Mouse (Mus musculus) MEL (cell line): ENCODE data around the gene Prdm16. TPM values are rescaled to one million over a fixed set of nuclear protein-coding genes. Genes with fewer than 3 reads are reported as not detected.
A peak's percentile ranks its signal among the peaks of the same experiment; 100 is the strongest.

Source experiments
- DNase-seq: peaks from one replicate; pipeline ENCODE4 v3.0.0; 2011; ENCODE audit warnings: low read depth, low spot score
- H3K27ac ChIP-seq: 2 replicates; pipeline ENCODE4 v1.5.1; 2012; ENCODE audit warnings: low read depth, mild to moderate bottlenecking, control low read depth, low read length, moderate library complexity; ENCODE audit not compliant: control insufficient read depth
- H3K27me3 ChIP-seq, 2 experiments: fragments of 150-350 bp in 1 of 2; sonication (generic) in 1 of 2; 2 replicates each; pipeline ENCODE4 v1.6.1; 2012; ENCODE audit warnings: low read length in 2 of 2, mild to moderate bottlenecking in 2 of 2, improper control_type of control experiment in 1 of 2, moderate library complexity in 1 of 2; ENCODE audit not compliant: insufficient read depth in 2 of 2, control insufficient read depth in 1 of 2
- H3K36me3 ChIP-seq, 2 experiments: 2 replicates each; pipeline ENCODE4 v1.6.1; 2012 to 2014; ENCODE audit warnings: low read length in 2 of 2, improper control_type of control experiment in 1 of 2, inconsistent platforms in 1 of 2, mild to moderate bottlenecking in 1 of 2; ENCODE audit not compliant: insufficient read depth in 2 of 2, control insufficient read depth in 1 of 2
- H3K4me1 ChIP-seq, 2 experiments: fragments of 150-350 bp in 1 of 2; sonication (generic) in 1 of 2; 2 replicates each; pipeline ENCODE4 v1.6.1; 2012; ENCODE audit warnings: low read length in 2 of 2, improper control_type of control experiment in 1 of 2, mild to moderate bottlenecking in 1 of 2; ENCODE audit not compliant: insufficient read depth in 2 of 2, control insufficient read depth in 1 of 2
- H3K4me3 ChIP-seq, 2 experiments: fragments of 150-350 bp in 1 of 2; sonication (generic) in 1 of 2; 2 replicates each; pipeline ENCODE4 v1.5.1; 2012; ENCODE audit warnings: low read depth in 2 of 2, low read length in 2 of 2, mild to moderate bottlenecking in 2 of 2, moderate library complexity in 2 of 2, control low read depth in 1 of 2, improper control_type of control experiment in 1 of 2; ENCODE audit not compliant: control insufficient read depth in 1 of 2, insufficient read depth in 1 of 2
- H3K79me2 ChIP-seq: 2 replicates; pipeline ENCODE4 v1.6.1; 2012; ENCODE audit warnings: mild to moderate bottlenecking, low read length, moderate library complexity; ENCODE audit not compliant: control insufficient read depth, poor library complexity, insufficient read depth
- H3K9ac ChIP-seq: 2 replicates; pipeline ENCODE4 v1.6.1; 2012; ENCODE audit warnings: low read depth, mild to moderate bottlenecking, control low read depth, low read length, moderate library complexity; ENCODE audit not compliant: control insufficient read depth, poor library complexity, severe bottlenecking
- H3K9me3 ChIP-seq: fragments of 150-350 bp; sonication (generic); replicated peaks from 2 replicates; pipeline ENCODE4 v1.6.1; 2012; ENCODE audit warnings: mild to moderate bottlenecking, low read length, improper control_type of control experiment, moderate library complexity; ENCODE audit not compliant: insufficient read depth
- BHLHE40 ChIP-seq: IDR thresholded peaks from 2 replicates; pipeline ENCODE4 v1.6.1; 2012; ENCODE audit warnings: low read depth, mild to moderate bottlenecking, inconsistent platforms, low read length, improper control_type of control experiment, borderline replicate concordance
- CHD1 ChIP-seq: IDR thresholded peaks from 2 replicates; pipeline ENCODE4 v1.6.1; 2012; ENCODE audit warnings: low read depth, mild to moderate bottlenecking, inconsistent platforms, low read length, improper control_type of control experiment
- CTCF ChIP-seq, 3 experiments: IDR thresholded peaks in 2 of 3; conservative IDR thresholded peaks in 1 of 3; 2 replicates each; pipeline ENCODE4 v1.5.1; 2011 to 2012; ENCODE audit warnings: low read length in 3 of 3, low read depth in 2 of 3, mild to moderate bottlenecking in 2 of 3, improper control_type of control experiment in 1 of 3, inconsistent platforms in 1 of 3, mixed read lengths in 1 of 3, moderate library complexity in 1 of 3; ENCODE audit not compliant: control insufficient read depth in 1 of 3, insufficient read depth in 1 of 3, poor library complexity in 1 of 3, severe bottlenecking in 1 of 3
- E2F4 ChIP-seq: IDR thresholded peaks from 2 replicates; pipeline ENCODE4 v1.6.1; 2011; ENCODE audit warnings: low read depth, low read length, improper control_type of control experiment, borderline replicate concordance
- EP300 ChIP-seq, 2 experiments: IDR thresholded peaks; 2 replicates each; pipeline ENCODE4 v1.6.1; 2011; ENCODE audit warnings: improper control_type of control experiment in 2 of 2, low read length in 2 of 2, low read depth in 1 of 2, mild to moderate bottlenecking in 1 of 2
- GATA1 ChIP-seq: IDR thresholded peaks from 2 replicates; pipeline ENCODE4 v1.6.1; 2011; ENCODE audit warnings: low read depth, low read length, improper control_type of control experiment
- HCFC1 ChIP-seq: IDR thresholded peaks from 2 replicates; pipeline ENCODE4 v1.6.1; 2012; ENCODE audit warnings: low read depth, mild to moderate bottlenecking, inconsistent platforms, low read length, improper control_type of control experiment, moderate library complexity
- JUND ChIP-seq: IDR thresholded peaks from 2 replicates; pipeline ENCODE4 v1.6.1; 2011; ENCODE audit warnings: low read depth, mild to moderate bottlenecking, improper control_type of control experiment, low read length
- MAFK ChIP-seq: IDR thresholded peaks from 2 replicates; pipeline ENCODE4 v1.6.1; 2011; ENCODE audit warnings: low read depth, mild to moderate bottlenecking, low read length, improper control_type of control experiment, borderline replicate concordance
- MAX ChIP-seq: IDR thresholded peaks from 2 replicates; pipeline ENCODE4 v1.6.1; 2011; ENCODE audit warnings: low read length, improper control_type of control experiment
- MAZ ChIP-seq: IDR thresholded peaks from 2 replicates; pipeline ENCODE4 v1.6.1; 2012; ENCODE audit warnings: low read depth, mild to moderate bottlenecking, inconsistent platforms, low read length, improper control_type of control experiment
- MYB ChIP-seq: IDR thresholded peaks from 2 replicates; pipeline ENCODE4 v1.6.1; 2011; ENCODE audit warnings: mild to moderate bottlenecking, low read depth, low read length, improper control_type of control experiment
- RAD21 ChIP-seq: IDR thresholded peaks from 2 replicates; pipeline ENCODE4 v1.6.1; 2011; ENCODE audit warnings: mild to moderate bottlenecking, low read depth, low read length, improper control_type of control experiment
- SMC3 ChIP-seq: IDR thresholded peaks from 2 replicates; pipeline ENCODE4 v1.6.1; 2011; ENCODE audit warnings: low read depth, low read length, improper control_type of control experiment
- TCF12 ChIP-seq: IDR thresholded peaks from 2 replicates; pipeline ENCODE4 v1.6.1; 2014; ENCODE audit warnings: low read depth, mild to moderate bottlenecking, inconsistent platforms, low read length, improper control_type of control experiment, moderate library complexity
- UBTF ChIP-seq: IDR thresholded peaks from 2 replicates; pipeline ENCODE4 v1.6.1; 2012; ENCODE audit warnings: low read depth, mild to moderate bottlenecking, inconsistent platforms, low read length, improper control_type of control experiment, moderate library complexity, borderline replicate concordance; ENCODE audit not compliant: insufficient read depth
- ZC3H11A ChIP-seq: IDR thresholded peaks from 2 replicates; pipeline ENCODE4 v1.6.1; 2012; ENCODE audit warnings: low read depth, mild to moderate bottlenecking, inconsistent platforms, low read length, improper control_type of control experiment
- ZKSCAN1 ChIP-seq: IDR thresholded peaks from 2 replicates; pipeline ENCODE4 v1.6.1; 2012; ENCODE audit warnings: low read depth, mild to moderate bottlenecking, inconsistent platforms, low read length, improper control_type of control experiment, moderate library complexity
- ZMIZ1 ChIP-seq: IDR thresholded peaks from 2 replicates; pipeline ENCODE4 v1.6.1; 2012; ENCODE audit warnings: low read depth, mild to moderate bottlenecking, inconsistent platforms, low read length, improper control_type of control experiment, moderate library complexity
- ZNF384 ChIP-seq: IDR thresholded peaks from 2 replicates; pipeline ENCODE4 v1.6.1; 2012; ENCODE audit warnings: low read depth, mild to moderate bottlenecking, inconsistent platforms, low read length, improper control_type of control experiment
- polyA plus RNA-seq, 2 experiments: library from polyadenylated mRNA; stranded (reverse) in 1 of 2; unstranded in 1 of 2; fragments of >175 nt in 1 of 2; fragments of >200 nt in 1 of 2; gene quantifications; 2 replicates each; pipeline versions ENCODE4 v1.2.1 to v1.2.4; 2012; ENCODE audit warnings: low replicate concordance in 2 of 2, low read depth in 1 of 2; ENCODE audit not compliant: insufficient read length in 2 of 2, insufficient read depth in 1 of 2, missing spikeins in 1 of 2
- total RNA-seq: library from RNA; depleted of rRNA; stranded (reverse); fragments of 300-350 nt; gene quantifications from 2 replicates; pipeline ENCODE4 v1.2.3, GENCODE M21; 2012

The Prdm16 gene
- total and polyA plus RNA-seq, 3 experiments, result not detected

GRCm38 (mm10) chr4:154328836-154329235 is 307.8 kb downstream of the Prdm16 start:
- Histone ChIP-seq H3K27me3 (no peaks in the 10 kb centered on the region), H3K9ac (no peak overlapping the region), H3K79me2 (no peaks in the 10 kb centered on the region), H3K9me3 (no peaks in the 10 kb centered on the region), H3K4me1 (no peaks in the 10 kb centered on the region), H3K4me3 (no peak overlapping the region), H3K36me3 (no peaks in the 10 kb centered on the region), H3K27ac (no peak overlapping the region)
- TF ChIP-seq HCFC1 (no peak), BHLHE40 (no peak), ZC3H11A (no peak), MYB (no peak), ZKSCAN1 (no peak), ZMIZ1 (no peak), RAD21 (peak; percentile 18; the same call in 1 of the 2 replicates), MAX (no peak), CTCF (IDR thresholded peaks at IDR 0.05 in 2 of 3, conservative IDR thresholded peaks at IDR 0.05 in 1 of 3; ENCODE audit: control insufficient read depth in 1 of 3, insufficient read depth in 1 of 3, low read depth in 2 of 3, low read length in 3 of 3, poor library complexity in 1 of 3, severe bottlenecking in 1 of 3) (peak; percentile 18 to 21 (median 18); a peak in 3 of 6 replicates), CHD1 (no peak)
- peak; percentile 5 for DNase-seq

DNA sequence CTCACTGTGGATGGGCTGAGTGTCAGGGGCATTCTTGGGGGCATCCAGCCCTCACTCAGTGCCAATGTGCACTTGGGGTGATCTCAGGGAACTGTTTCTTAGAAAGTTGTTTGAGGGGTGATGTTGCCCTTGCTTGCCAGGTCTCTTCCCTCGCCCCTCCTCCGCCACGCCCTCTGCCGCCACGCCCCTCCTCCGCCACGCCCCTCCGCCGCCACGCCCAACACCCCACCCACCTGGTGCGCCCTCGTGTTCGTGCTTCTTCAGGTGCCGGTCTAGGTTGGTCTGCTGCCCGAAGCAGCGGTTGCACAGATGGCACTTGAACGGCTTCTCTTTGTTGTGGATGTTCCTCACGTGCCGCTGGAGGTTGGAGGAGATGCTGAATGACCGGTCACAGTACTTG is 308.2 kb downstream of the Prdm16 start:
- Histone ChIP-seq H3K9ac (no peak overlapping the region), H3K27ac (no peak overlapping the region), H3K4me3 (no peak overlapping the region), H3K79me2 (no peaks in the 10 kb centered on the region), H3K4me1 (no peaks in the 10 kb centered on the region), H3K27me3 (no peaks in the 10 kb centered on the region), H3K9me3 (no peaks in the 10 kb centered on the region), H3K36me3 (no peaks in the 10 kb centered on the region)
- DNase-seq, result no peak
- TF ChIP-seq RAD21 (no peak), ZKSCAN1 (no peak), JUND (no peak), EP300 (IDR thresholded peaks at IDR 0.05; ENCODE audit: low read depth in 1 of 2, low read length in 2 of 2) (no peak), UBTF (no peak), E2F4 (no peak), HCFC1 (no peak), ZNF384 (no peak), SMC3 (no peak), ZMIZ1 (no peak), MAZ (no peak), MAFK (no peak), CTCF (IDR thresholded peaks at IDR 0.05 in 2 of 3, conservative IDR thresholded peaks at IDR 0.05 in 1 of 3; ENCODE audit: control insufficient read depth in 1 of 3, insufficient read depth in 1 of 3, low read depth in 2 of 3, low read length in 3 of 3, poor library complexity in 1 of 3, severe bottlenecking in 1 of 3) (no peak), TCF12 (no peak), GATA1 (no peak), BHLHE40 (no peak)
